Mouse (Mus musculus): ENCODE measurements around the gene Csf3. TPM values are rescaled to one million over a fixed set of nuclear protein-coding genes. Genes with fewer than 3 reads are reported as not detected.
A peak's percentile ranks its signal among the peaks of the same experiment; 100 is the strongest.

The Csf3 gene
- polyA plus RNA-seq, 1 experiment from 2014 or later = not detected

- H3K4me1 ChIP-seq (replicated peaks) = no peaks in the 10 kb centered on the region
- H3K9ac ChIP-seq = no peak overlapping the region
- no peak overlapping the region for H3K27ac ChIP-seq
- no peak for DNase-seq
- no peaks in the 10 kb centered on the region for H3K27me3 ChIP-seq
- H3K4me3 ChIP-seq (replicated peaks) = no peak overlapping the region
- WGBS (ENCODE audit: insufficient replicate concordance) = 81% methylated on average over 14 of the region's 14 CpGs
- H3K4me2 ChIP-seq = no peak overlapping the region
- H3K36me3 ChIP-seq = peaks cover 51% of the 10 kb centered on the region
- ATAC-seq (ENCODE audit: low read depth) = no peak
- no peaks in the 10 kb centered on the region for H3K9me3 ChIP-seq (replicated peaks)
Measured at GRCm38 (mm10) chr11:98696454-98697216, 4.4 kb upstream of the Csf3 start.

- no peaks in the 10 kb centered on the region for H3K4me1 ChIP-seq (replicated peaks)
- no peaks in the 10 kb centered on the region for H3K27me3 ChIP-seq
- ATAC-seq (ENCODE audit: low read depth) (no peak), DNase-seq (no peak)
- no peak overlapping the region for H3K4me2 ChIP-seq
- peaks cover 45% of the 10 kb centered on the region for H3K36me3 ChIP-seq
- 83% methylated on average over 12 of the region's 12 CpGs for WGBS (ENCODE audit: insufficient replicate concordance)
- no peak overlapping the region for H3K4me3 ChIP-seq (replicated peaks)
- no peaks in the 10 kb centered on the region for H3K9me3 ChIP-seq (replicated peaks)
- H3K9ac ChIP-seq = no peak overlapping the region
- no peak overlapping the region for H3K27ac ChIP-seq
Measured at GRCm38 (mm10) chr11:98697225-98697624, 3.8 kb upstream of the Csf3 start.

GRCm38 (mm10) chr11:98698849-98699640 is 2.0 kb upstream of the Csf3 start:
- no peaks in the 10 kb centered on the region for H3K9me3 ChIP-seq (replicated peaks)
- H3K9ac ChIP-seq = no peak overlapping the region
- ATAC-seq (ENCODE audit: low read depth) = no peak
- H3K27ac ChIP-seq = no peak overlapping the region
- no peak overlapping the region for H3K4me2 ChIP-seq
- DNase-seq = no peak
- no peaks in the 10 kb centered on the region for H3K27me3 ChIP-seq
- H3K4me3 ChIP-seq (replicated peaks) = no peak overlapping the region
- H3K4me1 ChIP-seq (replicated peaks) = 0 out of 2 replicates have a peak, but pooled peaks cover 7% of the 10 kb centered on the region
- WGBS (ENCODE audit: insufficient replicate concordance) = 72% methylated on average over 16 of the region's 16 CpGs
- H3K36me3 ChIP-seq = peaks cover 27% of the 10 kb centered on the region

GRCm38 (mm10) chr11:98699911-98700310 is 1.2 kb upstream of the Csf3 start:
- no peaks in the 10 kb centered on the region for H3K9me3 ChIP-seq (replicated peaks)
- ATAC-seq (ENCODE audit: low read depth) (peak; percentile 19; the same call in 1 of the 2 replicates), DNase-seq (peak; percentile 64)
- H3K4me3 ChIP-seq (replicated peaks) = no peak overlapping the region
- 0 out of 2 replicates have a peak, but pooled peaks cover 7% of the 10 kb centered on the region for H3K4me1 ChIP-seq (replicated peaks)
- peaks cover 26% of the 10 kb centered on the region for H3K36me3 ChIP-seq
- no peak overlapping the region for H3K4me2 ChIP-seq
- no peak overlapping the region for H3K9ac ChIP-seq
- WGBS (ENCODE audit: insufficient replicate concordance) = 34% methylated on average over 4 of the region's 4 CpGs
- no peaks in the 10 kb centered on the region for H3K27me3 ChIP-seq
- no peak overlapping the region for H3K27ac ChIP-seq

- 69% methylated on average over 5 of the region's 5 CpGs for WGBS (ENCODE audit: insufficient replicate concordance)
- 0 out of 2 replicates have a peak, but pooled peaks have one; percentile 22 for ATAC-seq (ENCODE audit: low read depth)
Measured at GRCm38 (mm10) chr11:98702323-98702722, 1.3 kb downstream of the Csf3 start.

GRCm38 (mm10) chr11:98705021-98705420 is 4.0 kb downstream of the Csf3 start:
- no peak for ATAC-seq (ENCODE audit: low read depth)
- WGBS (ENCODE audit: insufficient replicate concordance) = 85% methylated on average over 10 of the region's 10 CpGs

More at GRCm38 (mm10) chr11:98702323-98702722, 1.3 kb downstream of the Csf3 start:
- no peak for DNase-seq
- no peak overlapping the region for H3K27ac ChIP-seq
- no peak overlapping the region for H3K4me3 ChIP-seq (replicated peaks)
- H3K27me3 ChIP-seq = no peaks in the 10 kb centered on the region
- 0 out of 2 replicates have a peak, but pooled peaks cover 9% of the 10 kb centered on the region for H3K4me1 ChIP-seq (replicated peaks)
- H3K4me2 ChIP-seq = no peak overlapping the region
- H3K36me3 ChIP-seq = peaks cover 32% of the 10 kb centered on the region
- no peaks in the 10 kb centered on the region for H3K9me3 ChIP-seq (replicated peaks)
- H3K9ac ChIP-seq = no peak overlapping the region

GRCm38 (mm10) chr11:98707401-98708281 is 6.6 kb downstream of the Csf3 start:
- peaks cover 47% of the 10 kb centered on the region for H3K4me1 ChIP-seq (replicated peaks)
- H3K36me3 ChIP-seq = peaks cover 72% of the 10 kb centered on the region
- H3K9ac ChIP-seq = no peak overlapping the region
- no peak overlapping the region for H3K4me2 ChIP-seq
- H3K9me3 ChIP-seq (replicated peaks) = no peaks in the 10 kb centered on the region
- 0 out of 2 replicates have a peak overlapping the region, but pooled peaks have one; percentile 43 for H3K27ac ChIP-seq
- no peak overlapping the region for H3K4me3 ChIP-seq (replicated peaks)
- no peaks in the 10 kb centered on the region for H3K27me3 ChIP-seq
- WGBS (ENCODE audit: insufficient replicate concordance) = 87% methylated on average over 22 of the region's 22 CpGs
- no peak for ATAC-seq (ENCODE audit: low read depth)
- no peak for DNase-seq

More at GRCm38 (mm10) chr11:98705021-98705420, 4.0 kb downstream of the Csf3 start:
- DNase-seq = no peak
- no peaks in the 10 kb centered on the region for H3K9me3 ChIP-seq (replicated peaks)
- H3K27ac ChIP-seq = no peak overlapping the region
- H3K27me3 ChIP-seq = no peaks in the 10 kb centered on the region
- H3K4me1 ChIP-seq (replicated peaks) = peaks cover 32% of the 10 kb centered on the region
- H3K4me3 ChIP-seq (replicated peaks) = no peak overlapping the region
- H3K4me2 ChIP-seq = no peak overlapping the region
- no peak overlapping the region for H3K9ac ChIP-seq
- peaks cover 56% of the 10 kb centered on the region for H3K36me3 ChIP-seq

GRCm38 (mm10) chr11:98708282-98708956 is 7.4 kb downstream of the Csf3 start:
- WGBS (ENCODE audit: insufficient replicate concordance) = 66% methylated on average over 19 of the region's 19 CpGs

GRCm38 (mm10) chr11:98709001-98709741 is 8.1 kb downstream of the Csf3 start:
- peak overlapping the region; percentile 58 for H3K27ac ChIP-seq
- peaks cover 87% of the 10 kb centered on the region for H3K36me3 ChIP-seq
- no peaks in the 10 kb centered on the region for H3K9me3 ChIP-seq (replicated peaks)
- H3K4me1 ChIP-seq (replicated peaks) = peaks cover 40% of the 10 kb centered on the region
- H3K27me3 ChIP-seq = no peaks in the 10 kb centered on the region
- WGBS (ENCODE audit: insufficient replicate concordance) = 61% methylated on average over 26 of the region's 26 CpGs
- no peak for ATAC-seq (ENCODE audit: low read depth)
- no peak overlapping the region for H3K4me3 ChIP-seq (replicated peaks)
- no peak overlapping the region for H3K4me2 ChIP-seq
- no peak overlapping the region for H3K9ac ChIP-seq
- DNase-seq = no peak

More at GRCm38 (mm10) chr11:98708282-98708956, 7.4 kb downstream of the Csf3 start:
- Histone ChIP-seq H3K27ac (peak overlapping the region; percentile 58), H3K9ac (no peak overlapping the region), H3K27me3 (no peaks in the 10 kb centered on the region), H3K4me3 (replicated peaks) (no peak overlapping the region), H3K36me3 (peaks cover 80% of the 10 kb centered on the region), H3K9me3 (replicated peaks) (no peaks in the 10 kb centered on the region), H3K4me2 (no peak overlapping the region), H3K4me1 (replicated peaks) (peaks cover 43% of the 10 kb centered on the region)
- DNase-seq = no peak
- 0 out of 2 replicates have a peak, but pooled peaks have one; percentile 18 for ATAC-seq (ENCODE audit: low read depth)

Measured in liver, embryonic 13.5 days (tissue).